In genomic region chr6:90755613-90755941, GRCm38 (mm10) we compare ENCODE assay signal across 13 mouse cellular contexts.
"Had no signal": no experiment of that assay in that cellular context is flagged by ENCODE, and none has a peak within 500 bp of the region (broad histone marks: within the 10 kb centered on the region; RNA-seq: fewer than 3 reads in every experiment).

No protein-coding gene starts in this region.

- H3K4me2 ChIP-seq: limb, embryonic 12.5 days; limb, embryonic 15.5 days; lung, embryonic 15.5 days; midbrain, embryonic 13.5 days had no signal

- H3K27ac ChIP-seq: kidney, postnatal 0 days; limb, embryonic 12.5 days; limb, embryonic 15.5 days; liver, embryonic 14.5 days; lung, embryonic 15.5 days; midbrain, embryonic 10.5 days; midbrain, embryonic 13.5 days had no signal

- H3K27me3 ChIP-seq: limb, embryonic 12.5 days; limb, embryonic 15.5 days; lung, embryonic 15.5 days; midbrain, embryonic 13.5 days had no signal

- H3K36me3 ChIP-seq: limb, embryonic 12.5 days; limb, embryonic 15.5 days; lung, embryonic 15.5 days had no signal

- DNase-seq: left cerebral cortex, postnatal 4 days; lung, postnatal 10 days; thymus, adult 18-20 months; thymus, postnatal 36 days had no signal

- ATAC-seq: intestine, postnatal 0 days; midbrain, embryonic 13.5 days; midbrain, embryonic 16.5 days had no signal

- H3K9ac ChIP-seq: limb, embryonic 12.5 days; limb, embryonic 15.5 days; liver, embryonic 14.5 days; lung, embryonic 15.5 days; midbrain, embryonic 13.5 days had no signal

- H3K4me3 ChIP-seq: limb, embryonic 12.5 days; limb, embryonic 15.5 days; lung, embryonic 15.5 days; midbrain, embryonic 10.5 days; midbrain, embryonic 13.5 days had no signal

- H3K9me3 ChIP-seq: limb, embryonic 12.5 days; limb, embryonic 15.5 days; lung, embryonic 15.5 days; midbrain, embryonic 10.5 days; midbrain, embryonic 13.5 days had no signal
